Mouse (Mus musculus): ENCODE data around the gene Vps53. TPM values are rescaled to one million over a fixed set of nuclear protein-coding genes. Genes with fewer than 3 reads are reported as not detected.

Vps53 gene
- polyA plus RNA-seq, 1 experiment from 2014 or later, result 17.2 TPM

GRCm38 (mm10) chr11:76201761-76202674 is 22.6 kb upstream of the Vps53 start:
- Histone ChIP-seq H3K4me3 (replicated peaks) (peak overlapping the region; percentile 74), H3K27ac (no peak overlapping the region), H3K36me3 (no peaks in the 10 kb centered on the region), H3K4me1 (replicated peaks) (peaks cover 22% of the 10 kb centered on the region), H3K27me3 (peaks cover 38% of the 10 kb centered on the region), H3K9ac (peak overlapping the region; percentile 82), H3K9me3 (replicated peaks) (no peaks in the 10 kb centered on the region), H3K4me2 (peak overlapping the region; percentile 100)
- peak; percentile 97 for ATAC-seq (ENCODE audit: low read depth)
- DNase-seq, result peak; percentile 73
- WGBS (ENCODE audit: insufficient replicate concordance), result under 1% methylated on average over 89 of the region's 90 CpGs

GRCm38 (mm10) chr11:76196977-76197469 is 17.6 kb upstream of the Vps53 start:
- 41% methylated on average over 8 of the region's 8 CpGs for WGBS (ENCODE audit: insufficient replicate concordance)

GRCm38 (mm10) chr11:76196275-76196976 is 17.0 kb upstream of the Vps53 start:
- Histone ChIP-seq H3K27ac (no peak overlapping the region), H3K9ac (no peak overlapping the region), H3K4me1 (replicated peaks) (peaks cover 3% of the 10 kb centered on the region), H3K4me2 (no peak overlapping the region), H3K27me3 (peaks cover 13% of the 10 kb centered on the region), H3K36me3 (no peaks in the 10 kb centered on the region), H3K9me3 (replicated peaks) (no peaks in the 10 kb centered on the region), H3K4me3 (replicated peaks) (no peak overlapping the region)
- DNase-seq (no peak), ATAC-seq (ENCODE audit: low read depth) (no peak)
- WGBS (ENCODE audit: insufficient replicate concordance), result 54% methylated on average over 8 of the region's 8 CpGs

More at GRCm38 (mm10) chr11:76196977-76197469, 17.6 kb upstream of the Vps53 start:
- DNase-seq, result no peak
- no peak for ATAC-seq (ENCODE audit: low read depth)
- no peaks in the 10 kb centered on the region for H3K36me3 ChIP-seq
- H3K4me1 ChIP-seq (replicated peaks), result peaks cover 9% of the 10 kb centered on the region
- H3K9me3 ChIP-seq (replicated peaks), result no peaks in the 10 kb centered on the region
- H3K27ac ChIP-seq, result no peak overlapping the region
- H3K4me3 ChIP-seq (replicated peaks), result no peak overlapping the region
- H3K27me3 ChIP-seq, result peaks cover 19% of the 10 kb centered on the region
- H3K9ac ChIP-seq, result no peak overlapping the region
- no peak overlapping the region for H3K4me2 ChIP-seq

- DNase-seq, result no peak
- Histone ChIP-seq H3K9ac (no peak overlapping the region), H3K27ac (no peak overlapping the region), H3K9me3 (replicated peaks) (no peaks in the 10 kb centered on the region), H3K4me2 (no peak overlapping the region), H3K36me3 (no peaks in the 10 kb centered on the region), H3K27me3 (no peaks in the 10 kb centered on the region), H3K4me3 (replicated peaks) (no peak overlapping the region), H3K4me1 (replicated peaks) (no peaks in the 10 kb centered on the region)
- ATAC-seq (ENCODE audit: low read depth), result no peak
- 74% methylated on average over 6 of the region's 6 CpGs for WGBS (ENCODE audit: insufficient replicate concordance)
Measured at GRCm38 (mm10) chr11:76186908-76187307, 7.5 kb upstream of the Vps53 start.

GRCm38 (mm10) chr11:76183745-76184144 is 4.3 kb upstream of the Vps53 start:
- Histone ChIP-seq H3K4me3 (replicated peaks) (no peak overlapping the region), H3K36me3 (no peaks in the 10 kb centered on the region), H3K4me1 (replicated peaks) (peaks cover 11% of the 10 kb centered on the region), H3K9ac (no peak overlapping the region), H3K9me3 (replicated peaks) (no peaks in the 10 kb centered on the region), H3K27me3 (no peaks in the 10 kb centered on the region), H3K4me2 (no peak overlapping the region), H3K27ac (no peak overlapping the region)
- DNase-seq (no peak), ATAC-seq (ENCODE audit: low read depth) (no peak)
- WGBS (ENCODE audit: insufficient replicate concordance), result 85% methylated on average over 4 of the region's 4 CpGs

GRCm38 (mm10) chr11:76180146-76180540 is 696 bp upstream of the Vps53 start:
- no peak for DNase-seq
- peaks cover 17% of the 10 kb centered on the region for H3K4me1 ChIP-seq (replicated peaks)

GRCm38 (mm10) chr11:76178726-76179494 is 537 bp downstream of the Vps53 start:
- Histone ChIP-seq H3K4me2 (peak overlapping the region; percentile 86), H3K4me1 (replicated peaks) (peaks cover 17% of the 10 kb centered on the region), H3K4me3 (replicated peaks) (peak overlapping the region; percentile 93), H3K27me3 (no peaks in the 10 kb centered on the region), H3K9me3 (replicated peaks) (no peaks in the 10 kb centered on the region), H3K9ac (peak overlapping the region; percentile 84), H3K36me3 (peaks cover 18% of the 10 kb centered on the region), H3K27ac (peak overlapping the region; percentile 72)
- DNase-seq (peak; percentile 37), ATAC-seq (ENCODE audit: low read depth) (peak; percentile 83)
- WGBS (ENCODE audit: insufficient replicate concordance), result under 1% methylated on average over 28 of the region's 28 CpGs

More at GRCm38 (mm10) chr11:76180146-76180540, 696 bp upstream of the Vps53 start:
- H3K4me2 ChIP-seq, result peak overlapping the region; percentile 86
- ATAC-seq (ENCODE audit: low read depth), result no peak
- H3K27ac ChIP-seq, result peak overlapping the region; percentile 72; the same call in 1 of the 2 replicates
- no peaks in the 10 kb centered on the region for H3K9me3 ChIP-seq (replicated peaks)
- peak overlapping the region; percentile 93 for H3K4me3 ChIP-seq (replicated peaks)
- peaks cover 15% of the 10 kb centered on the region; the same call in 1 of the 2 replicates for H3K36me3 ChIP-seq
- WGBS (ENCODE audit: insufficient replicate concordance), result 11% methylated on average over 7 of the region's 7 CpGs
- H3K9ac ChIP-seq, result peak overlapping the region; percentile 84
- H3K27me3 ChIP-seq, result no peaks in the 10 kb centered on the region

- no peak overlapping the region for H3K4me3 ChIP-seq (replicated peaks)
- no peak for ATAC-seq (ENCODE audit: low read depth)
- H3K4me2 ChIP-seq, result no peak overlapping the region
- 72% methylated on average over 5 of the region's 5 CpGs for WGBS (ENCODE audit: insufficient replicate concordance)
- 0 out of 2 replicates have a peak, but pooled peaks cover 4% of the 10 kb centered on the region for H3K4me1 ChIP-seq (replicated peaks)
- H3K27me3 ChIP-seq, result no peaks in the 10 kb centered on the region
- no peak for DNase-seq
- H3K9me3 ChIP-seq (replicated peaks), result no peaks in the 10 kb centered on the region
- H3K27ac ChIP-seq, result no peak overlapping the region
- H3K36me3 ChIP-seq, result peaks cover 24% of the 10 kb centered on the region
- H3K9ac ChIP-seq, result no peak overlapping the region
Measured at GRCm38 (mm10) chr11:76170207-76170606, 9.2 kb downstream of the Vps53 start.

- Histone ChIP-seq H3K36me3 (peaks cover 22% of the 10 kb centered on the region), H3K27ac (no peak overlapping the region), H3K4me3 (replicated peaks) (no peak overlapping the region), H3K4me2 (no peak overlapping the region), H3K9me3 (replicated peaks) (no peaks in the 10 kb centered on the region), H3K4me1 (replicated peaks) (0 out of 2 replicates have a peak, but pooled peaks cover 4% of the 10 kb centered on the region), H3K9ac (no peak overlapping the region), H3K27me3 (no peaks in the 10 kb centered on the region)
- ATAC-seq (ENCODE audit: low read depth), result no peak
- DNase-seq, result no peak
- WGBS (ENCODE audit: insufficient replicate concordance), result 86% methylated on average over 3 of the region's 3 CpGs
Measured at GRCm38 (mm10) chr11:76168976-76169375, 10.5 kb downstream of the Vps53 start.

- no peak overlapping the region for H3K27ac ChIP-seq
- no peak overlapping the region for H3K4me3 ChIP-seq (replicated peaks)
- peaks cover 14% of the 10 kb centered on the region for H3K36me3 ChIP-seq
- no peaks in the 10 kb centered on the region for H3K9me3 ChIP-seq (replicated peaks)
- WGBS (ENCODE audit: insufficient replicate concordance), result 21% methylated on average over 5 of the region's 5 CpGs
- H3K9ac ChIP-seq, result no peak overlapping the region
- 0 out of 2 replicates have a peak, but pooled peaks cover 4% of the 10 kb centered on the region for H3K4me1 ChIP-seq (replicated peaks)
- DNase-seq (peak; percentile 33), ATAC-seq (ENCODE audit: low read depth) (no peak)
- H3K27me3 ChIP-seq, result no peaks in the 10 kb centered on the region
- H3K4me2 ChIP-seq, result no peak overlapping the region
Measured at GRCm38 (mm10) chr11:76167079-76167765, 12.2 kb downstream of the Vps53 start.

Data from liver, embryonic 13.5 days (tissue).